Mouse (Mus musculus) intestine, embryonic 16.5 days (tissue): ENCODE measurements around the gene Prkg1. TPM values are rescaled to one million over a fixed set of nuclear protein-coding genes. Genes with fewer than 3 reads are reported as not detected.
"Not testable (repeated sequence)": the region's sequence is repeated elsewhere in the genome, so short reads cannot be mapped to it uniquely, and the experiment has no call there.

ENCODE experiments used
- ATAC-seq: fragments of 200-750 bp; cut with Nextera tagmentation; 2 replicates; pipeline ENCODE4 v1.8.0; 2017; ENCODE audit warnings: moderate TSS enrichment, moderate library complexity
- H3K27ac ChIP-seq: fragments of 300-500 bp; sonication (generic); 2 replicates; pipeline ENCODE4 v1.5.1; 2014; ENCODE audit warnings: mild to moderate bottlenecking, low read length
- H3K27me3 ChIP-seq: fragments of 300-500 bp; sonication (generic); replicated peaks from 2 replicates; pipeline ENCODE4 v1.6.1; 2014; ENCODE audit warnings: low read length, control low read depth, mixed read lengths; ENCODE audit not compliant: control insufficient read depth, insufficient read depth
- H3K36me3 ChIP-seq: fragments of 300-500 bp; sonication (generic); 2 replicates; pipeline ENCODE4 v1.6.1; 2014; ENCODE audit warnings: low read length, control low read depth; ENCODE audit not compliant: control insufficient read depth, insufficient read depth
- H3K4me1 ChIP-seq: fragments of 300-500 bp; sonication (generic); 2 replicates; pipeline ENCODE4 v1.6.1; 2014; ENCODE audit warnings: low read length, control low read depth, mixed read lengths; ENCODE audit not compliant: control insufficient read depth, insufficient read depth
- H3K4me2 ChIP-seq: fragments of 300-500 bp; sonication (generic); 2 replicates; pipeline ENCODE4 v1.6.1; 2014; ENCODE audit warnings: low read depth, low read length, control low read depth
- H3K4me3 ChIP-seq: fragments of 300-500 bp; sonication (generic); 2 replicates; pipeline ENCODE4 v1.5.1; 2014; ENCODE audit warnings: mild to moderate bottlenecking, low read length
- H3K9ac ChIP-seq: fragments of 300-500 bp; sonication (generic); 2 replicates; pipeline ENCODE4 v1.6.1; 2014; ENCODE audit warnings: low read depth, low read length
- H3K9me3 ChIP-seq: fragments of 300-500 bp; sonication (generic); 2 replicates; pipeline ENCODE4 v1.6.1; 2016; ENCODE audit warnings: low read length, control low read depth; ENCODE audit not compliant: control insufficient read depth
- WGBS: fragments of 180-500 bp; shearing (Covaris S2); extraction: QIAGEN DNeasy Blood & Tissue Kit; methylation state at CpG from one replicate; pipeline ENCODE4 v1.1.7; 2014; 5-methylcytosine and 5-hydroxymethylcytosine counted together
- polyA plus RNA-seq: library from polyadenylated mRNA; unstranded; fragments of >200 nt; fragmentation: Nextera tagmentation; extraction: Ambion mirVana; gene quantifications from 2 replicates; pipeline ENCODE4 v1.2.1, GENCODE M21; 2015

Gene Prkg1
- polyA plus RNA-seq, 1 experiment from 2014 or later, result 6.6 TPM

DNA sequence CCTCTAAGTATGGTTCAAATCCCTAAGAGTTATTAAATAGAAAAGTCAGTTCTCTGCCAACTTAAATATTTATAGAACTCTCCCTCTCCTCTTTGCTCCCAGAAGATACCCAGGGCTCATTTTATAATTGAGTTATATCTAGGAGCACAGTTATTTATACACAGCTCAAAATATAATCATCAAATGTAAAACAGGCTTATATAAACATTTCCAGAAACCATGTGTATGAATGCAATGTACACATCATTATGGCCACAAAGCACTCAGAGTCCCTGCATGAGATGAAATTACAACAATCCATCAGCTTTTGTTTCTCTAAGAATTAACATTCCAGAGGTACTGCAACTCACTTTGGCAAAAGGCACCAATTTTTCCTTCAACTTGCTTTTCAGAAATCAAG lies 504.3 kb downstream of the Prkg1 start:
- ATAC-seq, result no peak; the same call in 1 of the 2 replicates
- H3K27me3 ChIP-seq, result no peaks in the 10 kb centered on the region
- H3K36me3 ChIP-seq, result no peaks in the 10 kb centered on the region
- no peak overlapping the region for H3K27ac ChIP-seq
- H3K9me3 ChIP-seq, result no peaks in the 10 kb centered on the region
- H3K4me2 ChIP-seq, result no peak overlapping the region
- H3K4me1 ChIP-seq, result no peaks in the 10 kb centered on the region
- H3K4me3 ChIP-seq, result no peak overlapping the region
- H3K9ac ChIP-seq, result no peak overlapping the region

DNA sequence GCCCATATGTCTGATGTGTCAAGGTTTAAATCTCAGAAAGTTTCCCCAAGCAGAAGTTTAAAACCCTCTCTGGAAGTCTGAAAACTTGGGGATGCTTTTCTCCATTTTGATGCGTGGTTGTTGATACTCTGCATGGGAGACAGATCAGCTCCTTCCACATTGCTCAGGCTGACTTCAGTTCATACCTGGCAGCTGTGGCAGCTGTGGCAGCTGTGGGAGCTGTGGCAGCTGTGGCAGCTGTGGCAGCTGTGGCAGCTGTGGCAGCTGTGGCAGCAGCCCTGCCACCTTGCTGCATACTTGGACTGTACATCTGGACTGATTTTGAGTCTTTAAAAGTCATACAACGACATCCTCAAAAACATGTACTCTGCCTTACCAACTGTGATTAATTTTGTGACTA lies 509.1 kb downstream of the Prkg1 start:
- no peaks in the 10 kb centered on the region for H3K4me1 ChIP-seq
- H3K27me3 ChIP-seq, result no peaks in the 10 kb centered on the region
- H3K9me3 ChIP-seq, result no peaks in the 10 kb centered on the region
- H3K36me3 ChIP-seq, result no peaks in the 10 kb centered on the region
- no peak overlapping the region for H3K4me2 ChIP-seq
- no peak for ATAC-seq
- no peak overlapping the region for H3K9ac ChIP-seq
- no peak overlapping the region for H3K4me3 ChIP-seq
- WGBS, result 77% methylated on average over 2 of the region's 2 CpGs
- H3K27ac ChIP-seq, result no peak overlapping the region

DNA sequence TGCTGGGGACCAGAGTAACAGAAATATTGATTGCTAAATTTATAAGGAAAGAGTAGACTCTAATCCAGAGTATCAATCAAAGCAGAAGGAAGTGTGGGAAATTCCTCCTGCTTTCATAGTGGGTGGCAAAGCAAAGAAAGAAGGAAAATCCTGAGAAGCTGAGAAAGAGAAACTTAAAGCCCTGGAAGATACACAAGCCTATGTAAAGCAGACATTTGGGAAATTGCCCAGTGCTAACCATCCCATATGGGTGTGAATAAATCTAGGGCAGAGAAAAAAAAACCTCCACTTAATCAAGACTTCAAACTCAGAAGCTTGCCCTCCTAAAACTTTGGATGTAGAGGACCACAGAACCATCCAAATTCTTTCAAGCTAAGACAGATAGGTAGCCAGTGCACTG lies 532.4 kb downstream of the Prkg1 start:
- no peak for ATAC-seq
- no peaks in the 10 kb centered on the region for H3K36me3 ChIP-seq
- H3K27ac ChIP-seq, result no peak overlapping the region
- H3K4me2 ChIP-seq, result no peak overlapping the region
- no peaks in the 10 kb centered on the region for H3K9me3 ChIP-seq
- H3K9ac ChIP-seq, result no peak overlapping the region
- H3K27me3 ChIP-seq, result no peaks in the 10 kb centered on the region
- no peaks in the 10 kb centered on the region for H3K4me1 ChIP-seq
- no peak overlapping the region for H3K4me3 ChIP-seq

DNA sequence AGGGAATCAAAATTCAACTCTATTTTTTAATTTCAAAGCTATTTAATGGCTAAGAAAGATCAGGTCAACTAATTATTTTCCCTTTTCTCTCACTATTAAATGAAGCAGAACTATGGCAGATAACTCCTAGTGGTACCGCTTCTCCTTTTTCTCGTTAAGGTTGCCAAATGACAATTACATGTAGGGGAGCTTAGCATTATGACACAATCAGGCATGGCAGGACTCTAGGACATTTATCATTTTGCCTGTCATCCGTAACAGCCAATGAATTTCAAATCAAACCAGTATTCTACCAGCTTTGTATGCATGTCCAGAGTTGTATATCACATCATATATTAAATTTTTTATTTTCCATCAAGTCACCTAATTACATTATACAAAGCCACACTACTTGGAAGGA lies 536.4 kb downstream of the Prkg1 start:
- no peak overlapping the region for H3K27ac ChIP-seq
- H3K9ac ChIP-seq, result no peak overlapping the region
- no peak for ATAC-seq
- H3K4me1 ChIP-seq, result no peaks in the 10 kb centered on the region
- H3K9me3 ChIP-seq, result no peaks in the 10 kb centered on the region
- no peak overlapping the region for H3K4me2 ChIP-seq
- no peaks in the 10 kb centered on the region for H3K27me3 ChIP-seq
- 85% methylated on average over 3 of the region's 3 CpGs for WGBS
- H3K4me3 ChIP-seq, result no peak overlapping the region
- no peaks in the 10 kb centered on the region for H3K36me3 ChIP-seq

DNA sequence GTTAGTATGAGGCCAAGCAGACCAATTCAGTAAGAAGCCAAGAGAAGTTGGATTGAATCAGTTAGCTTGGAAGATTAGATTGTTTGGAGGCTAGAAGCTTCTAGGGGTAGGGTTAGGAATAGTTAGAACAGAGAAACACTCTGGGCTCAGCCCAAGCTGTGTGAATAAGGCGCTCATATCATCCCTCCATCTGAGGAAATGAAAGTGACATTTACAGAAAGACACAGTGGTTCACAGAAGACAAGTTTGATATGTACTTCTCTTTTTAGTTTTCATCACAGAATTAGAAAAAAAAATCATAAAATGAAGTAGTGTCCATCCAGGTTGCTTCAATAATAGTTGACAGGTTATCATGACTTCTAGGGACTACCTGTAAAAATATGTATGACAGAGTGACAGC lies 541.4 kb downstream of the Prkg1 start:
- Histone ChIP-seq H3K27ac (no peak overlapping the region), H3K4me1 (no peaks in the 10 kb centered on the region), H3K4me3 (no peak overlapping the region), H3K27me3 (no peaks in the 10 kb centered on the region), H3K9me3 (no peaks in the 10 kb centered on the region), H3K36me3 (no peaks in the 10 kb centered on the region), H3K4me2 (no peak overlapping the region), H3K9ac (no peak overlapping the region)
- ATAC-seq, result no peak
- WGBS, result 88% methylated on average over 1 of the region's 1 CpGs

DNA sequence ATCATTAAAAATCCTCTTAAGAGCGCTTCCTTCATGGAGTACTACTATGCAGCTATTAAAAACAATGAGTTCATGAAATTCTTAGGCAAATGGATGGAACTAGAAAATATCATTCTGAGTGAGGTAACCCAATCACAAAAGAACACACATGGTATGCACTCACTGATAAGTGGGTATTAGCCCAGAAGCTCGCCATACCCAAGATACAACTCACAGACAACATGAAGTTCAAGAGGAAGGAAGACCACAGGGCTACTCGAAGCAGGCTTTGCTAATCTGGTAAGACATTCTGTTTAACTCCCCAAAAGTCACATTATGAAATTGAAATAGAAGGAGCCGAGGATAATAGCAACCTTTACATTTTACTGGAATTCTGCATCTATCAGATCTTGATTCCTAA lies 545.6 kb downstream of the Prkg1 start:
- H3K9ac ChIP-seq, H3K36me3 ChIP-seq, H3K4me2 ChIP-seq, H3K4me1 ChIP-seq, H3K27ac ChIP-seq, H3K27me3 ChIP-seq, H3K9me3 ChIP-seq, H3K4me3 ChIP-seq, ATAC-seq: not testable (repeated sequence)
- 78% methylated on average over 4 of the region's 4 CpGs for WGBS

DNA sequence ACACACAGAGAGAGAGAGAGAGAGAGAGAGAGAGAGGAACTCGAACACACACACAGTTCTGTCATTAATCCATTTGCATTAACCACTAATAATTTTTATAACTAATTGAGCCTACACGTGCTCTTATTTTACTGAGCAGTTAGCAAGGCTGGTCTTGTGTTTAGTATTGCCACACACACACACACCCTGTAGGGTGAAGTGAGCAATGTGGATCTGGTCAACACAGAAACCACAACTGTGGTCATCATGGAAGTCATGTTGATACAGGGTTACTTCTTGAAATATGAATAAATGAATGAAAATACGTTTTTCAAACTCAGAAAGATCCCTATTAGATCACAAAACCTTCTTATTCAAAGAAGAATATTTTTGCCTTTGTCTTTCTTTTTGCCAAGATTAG lies 554.0 kb downstream of the Prkg1 start:
- WGBS, result 71% methylated on average over 3 of the region's 3 CpGs
- Histone ChIP-seq H3K4me3 (no peak overlapping the region), H3K27ac (no peak overlapping the region), H3K27me3 (no peaks in the 10 kb centered on the region), H3K4me1 (no peaks in the 10 kb centered on the region), H3K4me2 (no peak overlapping the region), H3K9ac (no peak overlapping the region), H3K9me3 (no peaks in the 10 kb centered on the region), H3K36me3 (no peaks in the 10 kb centered on the region)
- ATAC-seq, result no peak

DNA sequence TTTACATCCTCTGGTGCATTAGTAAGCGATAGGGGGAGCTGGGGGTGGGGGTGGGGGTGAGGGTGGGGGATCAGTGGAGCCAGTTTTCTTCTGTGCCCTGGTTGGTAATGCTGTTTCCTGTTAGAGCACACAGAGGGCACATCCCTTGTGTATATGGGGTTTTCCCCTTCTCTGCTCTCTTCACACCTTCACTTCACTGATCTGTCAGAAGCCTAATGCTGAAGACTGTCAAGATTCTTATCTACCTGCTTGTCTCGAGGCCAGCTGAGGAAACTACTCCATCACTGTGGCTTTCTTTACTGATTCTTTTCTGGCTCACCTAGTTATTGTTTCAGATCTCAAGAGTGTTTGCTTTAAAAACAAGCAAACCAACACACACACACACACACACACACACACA lies 554.4 kb downstream of the Prkg1 start:
- H3K4me3 ChIP-seq, result no peak overlapping the region
- H3K4me1 ChIP-seq, result no peaks in the 10 kb centered on the region
- H3K27ac ChIP-seq, result no peak overlapping the region
- ATAC-seq, result no peak
- no peak overlapping the region for H3K4me2 ChIP-seq
- no peak overlapping the region for H3K9ac ChIP-seq
- WGBS, result 36% methylated on average over 2 of the region's 2 CpGs
- H3K36me3 ChIP-seq, result no peaks in the 10 kb centered on the region
- H3K27me3 ChIP-seq, result no peaks in the 10 kb centered on the region
- no peaks in the 10 kb centered on the region for H3K9me3 ChIP-seq

DNA sequence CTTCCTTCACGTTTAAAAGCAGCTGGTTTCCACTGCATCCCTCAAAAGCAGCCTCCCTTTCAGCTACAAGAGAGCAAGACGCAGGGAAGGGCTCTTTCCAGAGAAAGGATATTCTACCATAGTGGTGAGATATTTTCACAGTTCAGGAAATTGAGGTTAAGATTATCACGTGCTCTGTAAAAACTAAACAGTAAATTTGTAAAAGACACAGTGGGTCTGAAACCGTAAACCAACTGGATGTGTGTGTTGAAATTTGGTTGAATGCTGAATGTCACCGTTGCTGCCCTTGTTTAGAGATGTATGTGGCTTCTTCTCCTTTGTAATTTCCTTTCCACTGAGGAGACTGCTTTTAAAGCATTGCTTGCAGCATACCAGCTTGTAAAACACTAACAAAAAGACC lies 565.2 kb downstream of the Prkg1 start:
- Histone ChIP-seq H3K9me3 (no peaks in the 10 kb centered on the region), H3K27me3 (no peaks in the 10 kb centered on the region), H3K4me1 (no peaks in the 10 kb centered on the region), H3K4me2 (peak overlapping the region; percentile 22; the same call in 1 of the 2 replicates), H3K36me3 (no peaks in the 10 kb centered on the region), H3K27ac (no peak overlapping the region), H3K4me3 (no peak overlapping the region), H3K9ac (no peak overlapping the region)
- WGBS, result 42% methylated on average over 5 of the region's 5 CpGs
- ATAC-seq, result no peak

DNA sequence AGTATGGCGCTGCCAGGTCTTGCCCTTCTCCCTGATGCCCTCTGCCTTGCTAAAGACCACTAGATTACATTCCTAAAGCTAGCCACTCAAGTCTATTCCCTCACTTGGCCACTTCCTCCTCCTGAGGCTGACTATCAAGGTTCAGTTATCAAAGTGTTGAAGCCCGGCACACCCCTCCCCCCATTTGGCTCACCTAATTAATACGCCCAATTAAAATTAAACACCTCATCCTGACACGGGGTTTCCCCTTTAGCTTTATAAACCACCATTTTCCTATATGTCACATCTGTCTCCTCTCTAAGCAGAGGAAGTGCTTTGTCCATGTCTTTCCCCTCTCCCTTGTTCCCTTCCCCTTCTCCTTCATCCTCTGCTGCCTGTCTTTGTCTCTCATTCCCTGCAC lies 566.4 kb downstream of the Prkg1 start:
- WGBS, result 72% methylated on average over 4 of the region's 4 CpGs
- Histone ChIP-seq H3K36me3 (no peaks in the 10 kb centered on the region), H3K9me3 (no peaks in the 10 kb centered on the region), H3K4me1 (no peaks in the 10 kb centered on the region), H3K4me2 (no peak overlapping the region), H3K27me3 (no peaks in the 10 kb centered on the region), H3K27ac (0 out of 2 replicates have a peak overlapping the region, but pooled peaks have one; percentile 6), H3K4me3 (no peak overlapping the region), H3K9ac (no peak overlapping the region)
- no peak for ATAC-seq
